Mouse (Mus musculus): ENCODE measurements around the gene Ube2a. TPM values are rescaled to one million over a fixed set of nuclear protein-coding genes. Genes with fewer than 3 reads are reported as not detected.

The Ube2a gene
- 10 to 100 TPM; 57.3 to 74.1 TPM for total RNA-seq (2021)
- long read RNA-seq, experiment 1, transcript Ube2a-201 (6 exons, 1,732 nt): major isoform, 11 of 11 reads
- long read RNA-seq, experiment 1, partial matches to known transcripts: 0 of 11 reads
- long read RNA-seq, experiment 1, other reads (novel, unspliced or antisense): 0 of 11 reads
- long read RNA-seq, experiment 2, transcript Ube2a-201 (6 exons, 1,732 nt): major isoform, 75 of 79 reads
- long read RNA-seq, experiment 2, partial matches to known transcripts: 0 of 79 reads
- long read RNA-seq, experiment 2, other reads (novel, unspliced or antisense): 1 of 79 reads

GRCm38 (mm10) chrX:36873765-36874164 is at the start of gene Ube2a, which contains the start of gene C330007P06Rik:
TSS of gene Ube2a (plus strand) at chrX:36873900.
TSS of gene C330007P06Rik (minus strand) at chrX:36874111.
- DNase-seq (ENCODE audit: low spot score in 2 of 2): no peak

- no peak for DNase-seq (ENCODE audit: low spot score in 2 of 2)
Measured at GRCm38 (mm10) chrX:36823932-36824711, 49.6 kb upstream of the Ube2a start.

- DNase-seq (ENCODE audit: low spot score in 2 of 2): no peak
Measured at GRCm38 (mm10) chrX:36825032-36825431, 48.7 kb upstream of the Ube2a start.

- DNase-seq (ENCODE audit: low spot score in 2 of 2): no peak
Measured at GRCm38 (mm10) chrX:36826873-36827272, 46.8 kb upstream of the Ube2a start.

GRCm38 (mm10) chrX:36830271-36830670 is 43.4 kb upstream of the Ube2a start:
- peak; percentile 36 to 42 for DNase-seq (ENCODE audit: low spot score in 2 of 2)

GRCm38 (mm10) chrX:36831632-36832031 is 42.1 kb upstream of the Ube2a start:
- no peak for DNase-seq (ENCODE audit: low spot score in 2 of 2)

GRCm38 (mm10) chrX:36833397-36834084 is 40.2 kb upstream of the Ube2a start:
- peak; percentile 61 to 67 for DNase-seq (ENCODE audit: low spot score in 2 of 2)

GRCm38 (mm10) chrX:36837069-36837676 is 36.5 kb upstream of the Ube2a start:
- no peak for DNase-seq (ENCODE audit: low spot score in 2 of 2)

- no peak for DNase-seq (ENCODE audit: low spot score in 2 of 2)
Measured at GRCm38 (mm10) chrX:36839391-36839790, 34.3 kb upstream of the Ube2a start.

GRCm38 (mm10) chrX:36841698-36842097 is 32.0 kb upstream of the Ube2a start:
- DNase-seq (ENCODE audit: low spot score in 2 of 2): no peak

GRCm38 (mm10) chrX:36843346-36843990 is 30.2 kb upstream of the Ube2a start:
- no peak for DNase-seq (ENCODE audit: low spot score in 2 of 2)

GRCm38 (mm10) chrX:36847152-36847551 is 26.5 kb upstream of the Ube2a start:
- DNase-seq (ENCODE audit: low spot score in 2 of 2): no peak

- no peak for DNase-seq (ENCODE audit: low spot score in 2 of 2)
Measured at GRCm38 (mm10) chrX:36852631-36853030, 21.1 kb upstream of the Ube2a start.

GRCm38 (mm10) chrX:36863766-36864608 is 9.7 kb upstream of the Ube2a start:
- DNase-seq (ENCODE audit: low spot score in 2 of 2): peak; percentile 60 to 67

GRCm38 (mm10) chrX:36864609-36865328 is 8.9 kb upstream of the Ube2a start:
- DNase-seq (ENCODE audit: low spot score in 2 of 2): no peak

- DNase-seq (ENCODE audit: low spot score in 2 of 2): no peak
Measured at GRCm38 (mm10) chrX:36870372-36870771, 3.3 kb upstream of the Ube2a start.

GRCm38 (mm10) chrX:36874178-36874696 is 537 bp downstream of the Ube2a start:
- DNase-seq (ENCODE audit: low spot score in 2 of 2): peak; percentile 82 to 84

- DNase-seq (ENCODE audit: low spot score in 2 of 2): no peak
Measured at GRCm38 (mm10) chrX:36874704-36875128, 1.0 kb downstream of the Ube2a start.

GRCm38 (mm10) chrX:36884719-36885118 is 11.0 kb downstream of the Ube2a start:
- no peak for DNase-seq (ENCODE audit: low spot score in 2 of 2)

All from adrenal gland, adult 18-20 months (tissue).